Mouse (Mus musculus) adrenal gland, postnatal 14 days (tissue): ENCODE data around the gene Rasa3. TPM values are rescaled to one million over a fixed set of nuclear protein-coding genes. Genes with fewer than 3 reads are reported as not detected.
A peak's percentile ranks its signal among the peaks of the same experiment; 100 is the strongest.

Experiments
- DNase-seq: peaks from one replicate; pipeline ENCODE4 v3.0.0; 2021; ENCODE audit warnings: mixed read lengths
- total RNA-seq: library from RNA; stranded (reverse); gene quantifications from 2 replicates; pipeline ENCODE4 v1.2.3, GENCODE M21; 2021

The Rasa3 gene
- total RNA-seq, 1 experiment from 2014 or later: 29.4 TPM

DNA sequence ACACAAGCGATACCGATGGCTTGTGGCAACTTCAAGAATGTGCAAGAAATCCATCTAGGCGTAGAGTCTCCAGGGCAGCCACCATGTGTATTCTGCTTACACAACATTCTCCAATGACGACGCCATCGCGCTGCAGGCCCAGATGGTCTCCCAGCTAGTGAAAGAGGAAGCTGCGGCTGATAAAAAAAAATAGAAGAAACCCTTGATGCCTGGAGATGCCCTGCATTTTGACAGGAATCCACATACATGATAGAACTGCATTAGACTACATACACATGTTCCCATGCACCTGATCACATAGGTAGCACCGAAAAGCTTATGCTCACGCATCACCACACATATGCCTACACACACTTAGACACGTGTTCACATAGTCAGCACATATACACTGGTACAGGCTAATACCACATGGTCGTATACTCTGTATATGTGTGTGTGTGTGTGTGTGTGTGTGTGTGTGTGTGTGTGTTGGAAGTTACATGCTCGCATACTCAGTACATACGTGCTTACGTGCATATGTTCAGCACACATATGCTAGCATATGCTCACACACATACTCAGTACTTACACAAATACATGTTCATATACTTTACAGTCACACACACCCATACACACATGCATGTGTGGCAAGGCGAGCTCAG, 8.4 kb upstream of the Rasa3 start:
- no peak for DNase-seq

DNA sequence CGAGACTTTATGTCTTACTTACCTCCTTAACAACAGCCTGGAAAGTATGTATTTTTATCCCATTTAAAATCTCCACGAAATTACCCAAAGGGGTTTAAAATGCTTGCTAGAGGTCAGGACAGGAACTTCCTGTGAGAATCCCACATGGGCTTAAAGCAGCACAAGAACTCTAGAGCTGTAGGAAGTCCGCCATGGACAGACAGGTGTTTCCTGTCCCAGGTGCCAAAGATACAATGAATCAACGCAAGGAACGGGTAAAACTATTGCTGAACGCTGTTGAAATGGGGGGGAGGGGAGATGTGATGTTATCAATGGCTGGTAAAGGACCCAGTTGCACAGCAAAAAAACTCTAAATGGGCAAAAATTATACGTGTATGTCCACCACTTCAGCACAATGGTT, 6.7 kb upstream of the Rasa3 start:
- no peak for DNase-seq

DNA sequence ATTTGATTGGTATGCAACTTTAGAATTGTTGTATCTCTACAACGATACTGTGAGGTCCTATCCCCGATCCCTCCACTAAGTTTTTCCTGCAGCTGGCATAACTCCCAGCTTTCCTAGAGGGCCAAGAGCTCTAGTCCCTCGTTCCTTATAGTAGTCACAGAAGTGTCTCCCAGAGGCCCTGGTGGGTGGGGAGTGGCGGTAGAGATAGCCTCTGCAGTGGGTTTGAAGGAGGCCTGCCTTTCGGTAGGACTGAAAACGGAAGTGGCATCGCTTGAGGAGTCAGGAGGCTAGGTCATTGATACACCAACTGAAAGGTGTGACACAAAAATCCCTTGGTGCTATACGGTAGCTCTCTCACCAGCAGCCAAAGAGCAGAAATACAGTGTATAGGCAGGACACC, 779 bp upstream of the Rasa3 start:
- DNase-seq: no peak

DNA sequence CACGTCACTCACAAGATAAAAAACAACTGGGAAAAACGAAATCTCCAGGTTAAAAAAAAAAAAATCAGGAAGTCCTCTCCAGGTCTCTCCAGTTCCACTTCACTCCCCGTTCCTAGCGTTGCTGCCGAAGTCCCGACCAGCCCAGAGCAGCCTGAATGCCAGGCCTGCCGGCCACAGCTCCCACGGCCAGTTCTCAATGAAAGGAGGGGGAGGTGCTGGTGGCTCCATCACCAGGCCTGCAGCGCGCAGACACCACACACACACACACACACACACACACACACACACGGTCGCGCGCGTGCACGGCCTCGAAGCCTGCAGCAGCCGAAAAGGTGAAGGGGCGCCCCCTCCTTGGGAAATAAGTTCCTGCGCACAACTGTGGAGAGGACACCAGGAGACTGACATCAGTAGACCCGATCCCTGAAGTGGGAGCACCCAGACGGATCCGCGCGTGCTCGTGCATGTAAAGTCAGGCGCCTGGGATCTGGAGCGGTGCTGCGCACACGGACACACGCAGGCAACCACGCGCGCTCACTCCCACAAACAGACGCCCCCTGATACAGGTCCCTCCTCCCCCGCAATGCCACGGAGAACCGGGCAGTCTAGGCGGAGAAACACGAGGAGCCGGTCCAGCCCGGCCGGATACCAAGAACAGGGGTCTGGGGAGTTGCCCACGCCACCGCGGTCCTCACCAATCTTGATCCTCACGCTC, 546 bp downstream of the Rasa3 start:
- DNase-seq: peak; percentile 81

DNA sequence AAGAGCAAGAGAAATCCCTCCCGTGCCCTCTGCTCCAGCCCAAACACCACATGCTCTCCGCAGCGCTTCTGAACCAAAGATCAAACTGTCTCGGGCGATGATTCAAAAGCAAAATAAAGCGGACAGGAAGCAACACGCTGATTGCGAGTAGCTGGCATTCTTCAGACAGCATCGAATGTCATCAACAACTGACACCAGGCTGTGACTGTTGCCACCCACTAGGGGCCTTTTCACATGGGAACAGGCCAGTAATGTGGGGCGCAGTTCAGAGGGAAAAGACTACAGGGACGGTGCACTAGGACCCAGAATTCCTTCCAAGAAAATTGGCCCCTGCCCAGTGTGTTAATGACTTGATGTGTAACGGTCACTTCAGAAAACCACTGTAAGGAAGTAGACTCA, 1.1 kb downstream of the Rasa3 start:
- peak; percentile 83 for DNase-seq

DNA sequence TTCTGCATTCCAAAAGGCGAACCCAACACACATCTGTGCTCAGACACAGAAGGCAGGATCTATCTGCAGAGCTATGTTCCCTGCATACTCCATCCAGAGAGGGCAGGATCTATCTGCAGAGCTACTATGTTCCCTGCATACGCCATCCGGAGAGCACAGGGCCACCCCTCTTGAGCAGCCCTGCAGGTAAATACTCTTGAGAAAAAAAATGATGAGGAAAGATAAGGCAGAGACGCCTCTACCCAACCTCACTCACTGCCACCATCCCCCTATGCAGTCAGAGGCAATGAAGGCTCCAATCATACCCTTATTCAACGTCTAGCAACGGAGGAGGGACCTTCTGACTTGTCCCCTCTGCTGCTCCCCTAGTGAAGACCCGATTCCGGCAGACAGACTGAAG, 1.9 kb downstream of the Rasa3 start:
- DNase-seq: no peak

DNA sequence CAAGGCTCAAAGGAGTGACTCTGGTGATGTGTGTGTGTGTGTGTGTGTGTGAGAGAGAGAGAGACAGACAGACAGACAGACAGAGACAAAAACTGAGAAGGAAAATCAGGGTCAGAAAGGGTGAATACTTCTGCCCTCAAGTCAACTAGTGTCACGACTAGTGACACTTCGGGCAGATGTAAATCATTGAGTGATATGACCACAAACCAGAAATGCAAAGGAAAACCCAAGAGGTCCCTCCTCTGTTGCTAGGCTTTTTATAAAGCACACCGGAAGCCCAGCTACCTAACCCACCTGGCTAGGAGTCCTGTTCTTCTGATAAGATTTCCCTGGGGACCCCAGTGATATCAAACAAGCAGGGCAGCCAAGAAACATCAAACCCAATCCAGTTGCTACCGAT, 2.3 kb downstream of the Rasa3 start:
- no peak for DNase-seq

DNA sequence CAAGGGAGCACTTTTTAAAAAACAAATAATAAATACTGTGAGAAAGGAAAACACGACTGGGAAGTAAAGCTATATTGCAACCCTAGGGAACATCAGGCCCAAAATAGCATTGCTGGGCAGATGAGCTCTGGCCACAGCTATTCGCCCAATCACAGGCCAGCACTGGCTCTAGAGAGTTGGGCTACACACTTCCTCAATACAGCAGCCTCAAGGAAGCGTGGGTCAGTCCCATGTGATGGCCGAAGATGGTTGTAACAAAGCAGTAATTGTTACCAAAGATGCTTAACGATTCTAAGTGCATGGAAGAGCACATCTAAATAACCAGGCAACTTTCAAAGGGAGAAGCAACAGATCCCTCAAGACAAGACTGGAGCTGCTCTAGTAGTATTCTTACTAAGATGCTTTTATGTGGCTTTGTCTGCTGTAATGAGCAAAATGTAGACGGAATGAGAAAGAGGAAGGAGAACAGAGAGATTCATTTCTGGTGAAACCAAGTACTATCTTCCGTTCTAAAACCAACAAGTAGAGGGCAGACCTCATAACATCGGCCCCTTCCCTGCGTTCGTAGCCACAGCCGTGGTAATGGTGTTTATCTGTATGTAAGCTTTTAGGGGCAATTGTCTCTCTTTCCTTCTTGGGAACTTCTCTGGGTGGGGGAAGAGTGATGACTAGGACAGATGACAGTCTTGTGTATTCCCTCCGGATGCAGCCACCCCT, 3.0 kb downstream of the Rasa3 start:
- peak; percentile 35 for DNase-seq

DNA sequence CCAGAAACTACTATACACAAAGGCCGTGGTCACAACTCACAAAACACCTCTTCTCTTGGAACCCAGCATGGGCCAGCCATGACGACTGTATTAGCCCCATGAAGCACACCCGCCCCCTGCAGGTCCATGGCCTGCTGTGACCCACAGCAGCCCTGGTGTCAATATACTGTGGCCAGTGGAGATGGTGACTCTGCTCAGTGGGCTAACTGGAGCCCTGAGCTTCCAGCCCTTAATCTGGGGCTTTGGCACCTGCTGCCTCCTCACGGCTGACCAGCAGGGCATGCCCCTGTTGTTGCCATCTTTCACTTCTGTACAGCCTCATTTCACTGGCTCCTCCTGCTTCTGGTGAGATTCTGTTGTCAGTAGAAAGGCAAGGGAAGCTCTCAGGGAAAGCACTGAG, 4.2 kb downstream of the Rasa3 start:
- DNase-seq: peak; percentile 62

DNA sequence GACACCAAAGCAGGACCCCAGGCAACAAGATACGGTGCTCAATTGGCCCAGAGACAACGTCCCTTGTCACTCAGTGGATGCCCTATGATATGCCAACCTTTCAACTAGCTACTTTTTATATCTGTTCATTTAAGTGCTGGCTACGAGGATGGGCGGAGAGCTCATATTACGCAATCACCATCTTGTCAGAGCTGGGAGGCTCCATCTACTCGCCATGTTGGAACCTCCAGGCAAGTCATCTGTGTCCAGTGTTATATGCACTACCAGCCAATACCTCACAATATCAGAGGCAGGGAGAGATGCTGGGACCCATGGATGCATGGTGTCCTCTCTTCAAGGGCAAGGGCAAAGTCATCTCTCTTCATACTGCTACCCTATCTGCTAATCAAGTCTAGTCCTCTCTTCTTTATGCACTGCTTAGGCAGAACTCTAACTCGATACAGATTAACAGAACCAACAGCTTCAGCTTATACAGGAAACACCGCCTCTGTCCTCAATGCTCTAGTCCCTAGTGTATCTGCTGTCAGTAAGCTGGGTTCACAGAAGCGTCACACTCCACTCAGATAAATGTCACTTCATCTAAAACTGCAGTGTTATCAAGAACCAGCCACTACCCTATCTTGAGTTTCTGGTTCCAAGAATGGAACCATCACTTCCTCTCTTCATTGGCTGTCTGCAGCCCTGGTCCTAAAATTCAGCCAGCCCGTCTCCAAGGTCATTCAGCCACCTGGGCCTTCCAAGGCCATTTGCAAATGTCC, 6.0 kb downstream of the Rasa3 start:
- no peak for DNase-seq

DNA sequence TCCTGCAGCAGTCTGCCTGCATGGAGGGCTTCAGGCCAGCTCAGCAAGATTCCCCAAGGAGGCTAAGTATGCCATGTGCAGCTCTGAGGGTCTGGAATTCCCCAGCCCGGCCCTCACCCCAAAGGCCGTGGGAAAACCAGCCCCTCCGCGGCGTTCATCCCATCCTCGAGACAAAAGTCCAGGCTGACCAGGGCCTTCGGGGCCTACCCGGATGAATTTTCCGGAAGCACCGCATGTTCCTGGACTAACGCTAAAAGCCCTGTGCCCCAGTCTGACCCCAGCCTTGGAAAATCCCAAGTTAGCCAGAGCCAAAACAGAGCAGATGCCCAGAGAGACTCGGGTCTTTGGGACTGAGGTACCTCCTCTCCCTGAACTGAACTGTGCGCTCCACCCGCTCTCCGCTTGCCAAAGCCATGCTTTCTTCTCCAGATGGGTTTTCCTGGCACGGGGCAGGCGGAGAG, 7.4 kb downstream of the Rasa3 start:
- DNase-seq: peak; percentile 56

DNA sequence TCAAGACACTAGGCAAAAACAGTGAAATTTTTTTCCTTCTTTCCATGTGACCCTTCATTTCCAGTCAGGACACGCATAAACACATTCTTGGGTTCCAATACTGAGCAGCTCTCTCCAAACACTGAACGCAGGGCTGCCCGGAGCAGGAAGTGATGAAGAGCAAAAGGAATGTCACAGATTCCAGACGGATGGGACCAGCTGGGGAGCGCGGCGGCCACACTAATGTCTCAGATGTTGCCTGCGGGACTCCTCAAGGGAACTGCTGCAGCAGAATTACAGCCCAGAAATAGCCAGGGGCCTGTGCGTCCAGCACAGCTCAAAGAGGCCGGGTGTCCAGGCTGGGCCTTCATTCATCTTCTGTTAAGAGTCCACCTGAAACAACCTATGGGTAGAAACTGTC, 9.0 kb downstream of the Rasa3 start:
- no peak for DNase-seq

DNA sequence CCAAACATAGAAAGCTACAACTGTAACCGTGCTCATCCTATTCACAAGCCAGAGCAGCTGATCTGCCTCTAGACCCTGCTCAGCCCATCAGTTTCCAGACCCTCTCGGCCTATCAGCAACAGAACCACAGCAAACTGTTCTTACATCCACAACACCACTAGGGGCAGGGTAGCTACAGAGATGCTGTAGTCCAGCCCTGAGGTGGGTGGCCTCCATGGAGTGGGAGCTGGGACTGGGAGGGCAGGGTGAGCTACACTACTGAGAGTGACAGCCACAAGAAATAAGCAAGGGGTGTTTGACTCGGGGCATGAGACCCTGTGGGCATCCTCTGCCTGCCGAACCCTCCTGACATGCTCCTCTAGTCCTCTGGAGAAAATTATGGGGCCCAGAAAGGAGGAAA, 9.5 kb downstream of the Rasa3 start:
- DNase-seq: no peak

DNA sequence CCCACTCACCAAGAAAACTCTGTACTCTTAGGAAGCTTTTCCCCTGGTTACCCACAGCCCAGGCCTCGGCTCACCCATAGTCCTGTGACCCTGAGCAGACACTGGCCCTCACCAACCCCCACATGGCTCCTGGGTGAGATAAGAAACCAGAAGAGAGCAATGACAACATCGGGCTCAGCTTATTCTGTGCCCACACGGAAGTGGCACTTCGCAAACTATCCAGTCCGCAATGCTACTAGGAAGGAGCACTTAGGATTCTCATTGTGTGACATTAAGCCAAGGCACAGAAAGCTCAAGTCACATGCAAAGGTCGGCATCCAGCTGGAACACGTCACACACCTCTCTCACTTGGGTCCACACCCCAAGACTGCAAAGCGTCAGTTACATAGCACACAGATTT, 11.5 kb downstream of the Rasa3 start:
- peak; percentile 78 for DNase-seq

DNA sequence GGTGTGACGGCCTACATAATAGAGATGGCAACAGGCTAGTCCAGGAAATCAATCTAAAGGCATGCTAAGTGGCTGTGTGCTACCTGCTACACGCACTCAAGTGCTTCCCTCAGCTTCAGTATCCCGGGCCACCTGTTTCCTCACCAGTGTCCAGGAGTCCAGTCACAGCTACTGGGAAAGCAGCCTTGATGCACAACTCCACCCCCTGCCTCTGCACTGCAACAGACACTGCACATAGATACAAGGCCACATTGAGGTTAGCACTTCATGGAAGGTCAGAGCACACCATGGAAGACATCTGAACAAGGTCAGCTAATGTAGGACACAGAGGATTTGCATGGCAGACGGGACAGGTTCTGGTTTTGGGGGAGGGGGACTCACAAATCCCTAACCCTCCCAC, 11.9 kb downstream of the Rasa3 start:
- peak; percentile 67 for DNase-seq

DNA sequence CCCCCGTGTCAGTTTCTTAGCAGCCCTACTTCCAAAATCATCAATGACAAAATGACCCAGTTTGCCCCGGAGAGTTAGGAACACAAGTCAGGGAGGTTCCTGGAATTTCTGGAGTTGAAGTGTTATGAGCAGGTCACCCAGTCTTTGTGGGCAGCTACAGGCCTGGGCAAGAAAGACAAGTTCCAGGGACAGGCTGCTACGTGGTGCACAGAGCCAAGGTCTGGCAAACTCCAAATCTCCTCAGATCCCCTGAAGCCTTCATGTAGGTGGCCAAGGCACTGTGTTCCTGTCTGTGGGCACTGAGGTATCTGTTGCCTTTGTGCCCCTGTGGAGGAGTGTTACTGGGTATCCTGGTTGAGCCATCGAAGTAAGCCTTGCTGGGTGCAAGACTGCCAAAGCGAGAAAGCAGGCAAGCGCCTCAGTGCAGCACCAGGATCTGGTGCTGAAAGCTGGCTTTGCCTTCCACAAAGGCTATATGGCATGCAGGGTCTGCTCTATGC, 12.6 kb downstream of the Rasa3 start:
- no peak for DNase-seq

DNA sequence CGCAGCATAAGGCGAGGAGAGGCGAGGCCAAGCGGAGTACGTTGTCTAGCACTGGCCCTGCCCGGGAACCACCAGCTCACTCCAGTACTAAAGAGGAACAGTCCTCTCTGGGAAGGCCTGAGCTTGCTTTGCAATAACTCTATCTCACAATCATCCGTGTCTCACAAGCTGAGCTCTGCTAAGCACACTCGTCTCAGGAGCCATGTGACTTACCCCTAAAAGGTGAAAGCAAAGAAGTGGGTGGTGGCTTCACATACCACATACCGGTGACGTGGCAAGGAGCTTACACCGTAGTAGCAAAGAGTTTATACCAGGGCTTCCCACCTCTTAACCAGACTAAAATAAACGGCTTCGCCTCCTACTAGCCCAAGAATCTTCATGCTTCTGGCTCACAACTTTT, 17.1 kb downstream of the Rasa3 start:
- DNase-seq: no peak

DNA sequence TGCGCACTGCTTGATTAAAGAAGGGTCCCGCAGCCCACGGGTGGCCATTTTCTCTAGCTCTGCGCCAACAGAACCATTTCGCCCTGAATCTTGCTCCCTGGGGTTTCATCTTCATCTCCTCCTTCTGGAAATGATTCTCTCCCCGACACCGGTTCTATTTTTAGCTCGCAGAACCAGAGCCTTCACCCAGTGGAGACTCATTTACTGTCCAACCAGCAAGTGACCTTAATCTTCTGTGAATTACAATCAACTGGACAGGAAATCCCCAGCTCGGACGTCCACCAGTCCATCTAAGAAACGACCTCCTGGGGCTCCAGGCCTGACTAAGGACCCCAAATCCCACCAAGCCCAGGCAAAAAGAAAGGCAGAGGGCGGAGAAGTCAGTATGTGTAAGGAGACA, 19.9 kb downstream of the Rasa3 start:
- no peak for DNase-seq

DNA sequence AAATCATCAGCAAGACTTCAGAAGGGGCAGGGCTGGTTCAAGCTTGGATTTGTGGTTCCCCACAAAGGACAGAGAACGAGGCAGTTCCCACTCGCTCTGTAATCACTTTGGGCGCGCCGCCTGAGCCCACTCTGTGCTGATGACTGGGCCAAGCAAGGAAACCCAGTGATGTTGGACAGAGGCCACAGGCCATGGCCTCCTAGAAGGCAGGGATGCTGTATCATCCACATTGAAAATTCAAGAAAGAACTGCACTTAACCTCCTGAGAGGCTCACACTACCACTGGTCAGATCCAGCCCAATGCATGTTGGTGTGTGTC, 22.4 kb downstream of the Rasa3 start:
- DNase-seq: no peak

DNA sequence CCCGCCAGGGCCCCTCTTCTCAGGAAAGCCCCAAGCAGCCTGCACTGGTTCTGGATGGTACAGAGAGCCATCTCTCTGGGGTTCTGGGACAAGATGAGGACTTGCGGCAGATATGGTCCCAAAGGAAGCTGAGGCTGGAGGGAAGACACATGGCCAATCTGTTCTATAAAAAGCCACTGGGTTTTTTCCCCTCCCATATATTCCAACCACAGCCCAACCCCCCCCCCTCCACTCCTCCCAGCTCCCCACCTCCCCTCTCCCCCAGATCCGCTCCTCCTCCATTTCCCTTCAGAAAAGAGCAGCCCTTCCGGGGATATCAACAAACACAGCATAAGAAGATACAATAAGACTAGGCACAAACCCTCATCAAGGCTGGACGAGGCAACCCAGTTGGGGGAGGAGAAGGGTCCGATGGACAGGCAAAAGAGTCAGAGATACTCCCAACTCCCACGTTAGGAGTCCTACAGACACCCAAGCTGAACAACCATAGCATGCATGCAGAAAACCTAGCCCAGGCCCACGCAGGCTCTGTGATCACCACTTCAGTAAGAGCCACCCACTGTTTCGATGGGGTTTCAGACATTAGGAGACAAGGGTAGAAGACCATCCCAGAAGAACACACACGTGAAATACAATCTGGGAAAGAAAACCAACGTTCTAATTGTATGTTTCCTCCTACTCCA, 22.9 kb downstream of the Rasa3 start:
- DNase-seq: no peak

DNA sequence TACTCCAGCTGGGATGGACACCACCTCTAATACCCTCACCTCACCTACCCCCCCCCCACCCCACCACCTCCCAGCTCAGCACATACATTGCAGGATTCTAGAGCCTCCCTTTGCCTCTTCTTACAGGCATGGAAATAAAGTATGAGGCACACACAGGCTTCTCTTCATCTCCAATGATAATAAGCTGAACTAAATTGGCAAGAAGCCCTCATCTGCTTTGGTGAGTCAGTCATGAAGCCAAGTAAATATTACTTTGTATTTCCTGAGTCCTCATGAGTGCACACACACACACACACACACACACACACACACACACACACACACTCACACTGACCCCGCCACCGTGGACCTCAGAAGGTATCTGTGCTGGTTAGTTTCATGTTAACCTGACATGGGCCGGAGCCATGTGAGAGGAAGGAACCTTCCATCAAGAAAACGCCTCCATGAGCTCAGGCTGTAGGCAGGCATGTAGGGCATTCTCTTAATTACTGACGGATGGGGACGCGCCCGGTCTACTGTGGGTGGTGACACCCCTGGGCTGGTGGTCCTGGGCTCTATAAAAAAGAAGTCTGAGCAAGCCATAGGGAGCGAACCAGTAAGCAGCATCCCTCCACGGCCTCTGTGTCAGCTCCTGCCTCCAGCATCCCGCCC, 26.7 kb downstream of the Rasa3 start:
- peak; percentile 50 for DNase-seq

DNA sequence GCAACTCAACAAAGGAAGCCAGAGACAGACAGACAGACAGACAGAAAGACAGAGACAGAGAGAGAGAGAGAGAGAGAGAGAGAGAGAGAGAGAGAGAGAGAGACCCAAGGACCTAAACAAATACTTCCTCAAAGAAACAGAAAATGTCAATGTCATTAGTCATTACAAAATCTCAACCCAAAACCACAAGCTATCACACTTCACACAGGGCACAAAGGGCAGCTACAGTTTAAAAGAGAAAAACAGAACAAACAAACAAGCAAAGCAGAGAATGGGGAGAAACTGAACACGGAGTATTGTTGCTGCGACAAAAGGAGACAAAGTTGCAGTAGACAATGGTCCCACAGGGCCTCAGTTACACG, 28.3 kb downstream of the Rasa3 start:
- no peak for DNase-seq
